ENCODE assay signal across 13 mouse cellular contexts in the genomic region with DNA sequence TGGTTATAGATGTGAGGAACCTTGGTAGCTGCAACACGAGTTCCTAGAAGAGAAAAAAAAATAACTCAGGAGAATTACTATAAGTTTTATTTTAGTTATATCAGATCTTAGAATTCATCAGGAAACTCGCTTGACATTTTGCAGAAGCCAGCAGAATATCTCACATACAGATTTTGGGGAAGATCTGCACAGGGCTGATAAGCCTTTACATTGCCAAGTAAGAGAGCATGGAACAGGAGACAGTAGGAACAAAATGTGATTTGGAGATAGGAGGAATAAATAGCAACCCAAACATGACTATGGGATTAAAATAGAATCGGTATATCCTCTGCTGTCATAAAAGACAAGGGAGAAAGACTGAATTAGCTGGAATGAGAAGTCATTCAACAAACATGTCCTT.
"Had no signal": no experiment of that assay in that cellular context is flagged by ENCODE, and none has a peak within 500 bp of the region (broad histone marks: within the 10 kb centered on the region; RNA-seq: fewer than 3 reads in every experiment).

No protein-coding gene starts in this region.

- DNase-seq: gastrocnemius, adult 2 months; gastrocnemius, postnatal 10 days; gastrocnemius, postnatal 25 days; heart, adult 18-20 months; heart, postnatal 10 days; heart, postnatal 4 days; kidney, adult 18-20 months; kidney, adult 8-10 months; kidney, postnatal 10 days; kidney, postnatal 25 days; kidney, postnatal 4 days; liver; liver, embryonic 13.5 days had no signal
